Mouse (Mus musculus) neural tube, embryonic 12.5 days (tissue): Measurements from ENCODE around the gene Zfp646. TPM values are rescaled to one million over a fixed set of nuclear protein-coding genes. Genes with fewer than 3 reads are reported as not detected.

ENCODE experiments used
- ATAC-seq: fragments of 200-750 bp; cut with Nextera tagmentation; 2 replicates; pipeline ENCODE4 v1.8.0; 2017; ENCODE audit warnings: low read depth, mild to moderate bottlenecking, moderate TSS enrichment, moderate library complexity; ENCODE audit not compliant: low FRiP score
- H3K27ac ChIP-seq: fragments of 300-500 bp; sonication (generic); 2 replicates; pipeline ENCODE4 v1.5.1; 2016
- H3K27me3 ChIP-seq: fragments of 300-500 bp; sonication (generic); replicated peaks from 2 replicates; pipeline ENCODE4 v1.6.1; 2016; ENCODE audit warnings: mild to moderate bottlenecking
- H3K36me3 ChIP-seq: fragments of 300-500 bp; sonication (generic); 2 replicates; pipeline ENCODE4 v1.6.1; 2016; ENCODE audit warnings: mild to moderate bottlenecking
- H3K4me1 ChIP-seq: fragments of 300-500 bp; sonication (generic); 2 replicates; pipeline ENCODE4 v1.6.1; 2016
- H3K4me2 ChIP-seq: fragments of 300-500 bp; sonication (generic); replicated peaks from 2 replicates; pipeline ENCODE4 v1.6.1; 2016; ENCODE audit warnings: mild to moderate bottlenecking
- H3K4me3 ChIP-seq: fragments of 300-500 bp; sonication (generic); 2 replicates; pipeline ENCODE4 v1.5.1; 2016
- H3K9ac ChIP-seq: fragments of 300-500 bp; sonication (generic); 2 replicates; pipeline ENCODE4 v1.6.1; 2016; ENCODE audit warnings: mild to moderate bottlenecking
- H3K9me3 ChIP-seq: fragments of 300-500 bp; sonication (generic); 2 replicates; pipeline ENCODE4 v1.6.1; 2016; ENCODE audit warnings: mild to moderate bottlenecking
- WGBS: fragments of 180-500 bp; shearing (Covaris S2); methylation state at CpG from one replicate; pipeline ENCODE4 v1.1.7; 2016; 5-methylcytosine and 5-hydroxymethylcytosine counted together
- polyA plus RNA-seq: library from polyadenylated mRNA; unstranded; fragments of >200 nt; fragmentation: Nextera tagmentation; extraction: Ambion mirVana; gene quantifications from 2 replicates; pipeline ENCODE4 v1.2.1, GENCODE M21; 2016

Gene Zfp646
- polyA plus RNA-seq, 1 experiment from 2014 or later, result 19.5 TPM

DNA sequence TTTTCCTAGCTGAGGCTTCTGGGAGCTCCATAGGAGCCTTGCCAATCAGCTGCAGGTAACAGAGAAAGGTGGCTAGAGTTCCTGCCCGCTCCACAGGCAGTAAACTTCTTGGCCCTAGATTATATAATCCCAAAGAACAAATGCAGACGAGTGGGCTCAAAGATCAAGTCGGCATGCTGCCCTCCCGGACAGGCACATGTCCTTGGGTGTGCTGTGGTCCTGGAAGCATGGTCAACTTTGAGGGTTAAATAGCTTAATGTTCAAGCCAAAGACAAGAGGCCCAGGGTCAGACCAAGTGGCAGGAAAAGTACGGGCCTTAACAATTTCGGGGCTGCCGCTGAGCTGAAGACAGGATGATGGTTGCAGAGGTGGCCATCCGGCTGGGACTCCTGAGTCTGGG, 50.0 kb downstream of the Zfp646 start:
- Histone ChIP-seq H3K27ac (no peak overlapping the region), H3K4me3 (no peak overlapping the region), H3K36me3 (peaks cover 54% of the 10 kb centered on the region), H3K4me1 (no peaks in the 10 kb centered on the region), H3K9me3 (no peaks in the 10 kb centered on the region), H3K27me3 (peaks cover 28% of the 10 kb centered on the region), H3K9ac (no peak overlapping the region), H3K4me2 (no peak overlapping the region)
- 93% methylated on average over 8 of the region's 8 CpGs for WGBS
- ATAC-seq, result no peak

DNA sequence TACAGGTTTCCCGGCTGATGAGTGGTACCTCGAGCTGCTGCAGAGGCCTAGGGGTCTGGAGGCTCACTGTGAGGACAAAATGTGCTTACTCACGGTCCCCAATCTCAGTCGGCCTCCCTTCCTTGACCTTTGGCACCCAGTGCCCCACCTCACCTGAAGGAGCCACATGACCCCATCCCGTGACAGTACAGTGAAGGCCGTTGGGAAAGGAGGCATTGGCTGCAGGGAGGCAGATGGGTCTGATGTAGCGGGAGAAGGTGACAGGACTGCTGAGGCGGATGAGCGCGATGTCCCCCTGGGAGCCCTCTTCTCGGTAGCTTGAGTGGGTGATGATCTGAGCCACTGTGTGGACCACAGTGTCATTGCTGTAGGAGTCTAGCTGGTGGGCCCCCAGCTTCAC, 50.8 kb downstream of the Zfp646 start:
- Histone ChIP-seq H3K4me1 (no peaks in the 10 kb centered on the region), H3K27me3 (peaks cover 33% of the 10 kb centered on the region), H3K36me3 (peaks cover 49% of the 10 kb centered on the region), H3K4me2 (no peak overlapping the region), H3K4me3 (no peak overlapping the region), H3K9me3 (no peaks in the 10 kb centered on the region), H3K27ac (no peak overlapping the region), H3K9ac (no peak overlapping the region)
- no peak for ATAC-seq
- 91% methylated on average over 11 of the region's 11 CpGs for WGBS

DNA sequence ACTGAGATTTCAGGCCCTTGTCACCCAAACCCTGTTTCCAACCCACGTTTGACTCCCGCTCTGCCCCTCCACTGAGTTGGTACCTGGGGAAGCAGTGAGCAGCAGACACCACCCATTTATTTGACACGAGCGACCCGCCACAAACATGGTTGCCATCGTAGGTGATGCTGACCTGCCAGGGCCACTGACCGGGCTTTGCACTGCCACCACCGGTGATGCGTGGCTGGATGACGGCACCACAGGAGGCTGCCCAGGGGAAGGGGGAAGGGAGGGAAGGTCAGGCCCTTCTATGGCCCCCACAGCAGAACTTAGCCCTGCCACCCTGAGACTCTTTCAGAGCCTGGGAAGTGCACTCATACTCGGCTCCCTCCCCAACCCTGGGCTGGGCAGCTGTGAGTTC, 51.7 kb downstream of the Zfp646 start:
- no peaks in the 10 kb centered on the region for H3K4me1 ChIP-seq
- peaks cover 40% of the 10 kb centered on the region for H3K36me3 ChIP-seq
- no peak for ATAC-seq
- H3K27ac ChIP-seq, result no peak overlapping the region
- no peak overlapping the region for H3K9ac ChIP-seq
- H3K9me3 ChIP-seq, result no peaks in the 10 kb centered on the region
- no peak overlapping the region for H3K4me2 ChIP-seq
- no peak overlapping the region for H3K4me3 ChIP-seq
- H3K27me3 ChIP-seq, result peaks cover 33% of the 10 kb centered on the region
- 86% methylated on average over 11 of the region's 11 CpGs for WGBS

DNA sequence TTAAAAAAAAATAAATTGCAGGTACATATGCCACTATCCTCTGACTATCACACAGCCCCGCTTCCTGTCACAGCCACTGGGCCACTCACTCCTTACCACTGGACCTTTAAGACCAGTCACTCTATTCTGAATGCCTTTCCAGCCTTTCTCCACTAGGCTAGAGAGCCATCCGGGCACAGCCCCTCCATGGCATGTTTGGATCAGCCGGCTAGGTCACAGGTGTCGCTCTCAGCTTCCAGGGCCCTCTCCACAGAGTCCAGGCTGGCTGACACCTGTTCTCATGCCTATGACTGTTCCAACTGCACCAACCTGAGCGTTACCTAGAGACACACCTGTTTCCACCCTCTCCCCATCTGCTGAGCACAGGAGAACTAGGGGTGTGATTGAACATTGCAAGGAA, 52.6 kb downstream of the Zfp646 start:
- H3K4me2 ChIP-seq, result no peak overlapping the region
- no peak overlapping the region for H3K9ac ChIP-seq
- H3K4me1 ChIP-seq, result no peaks in the 10 kb centered on the region
- H3K9me3 ChIP-seq, result no peaks in the 10 kb centered on the region
- no peak overlapping the region for H3K27ac ChIP-seq
- 53% methylated on average over 5 of the region's 5 CpGs for WGBS
- H3K4me3 ChIP-seq, result no peak overlapping the region
- H3K36me3 ChIP-seq, result peaks cover 34% of the 10 kb centered on the region
- H3K27me3 ChIP-seq, result peaks cover 33% of the 10 kb centered on the region
- ATAC-seq, result no peak

DNA sequence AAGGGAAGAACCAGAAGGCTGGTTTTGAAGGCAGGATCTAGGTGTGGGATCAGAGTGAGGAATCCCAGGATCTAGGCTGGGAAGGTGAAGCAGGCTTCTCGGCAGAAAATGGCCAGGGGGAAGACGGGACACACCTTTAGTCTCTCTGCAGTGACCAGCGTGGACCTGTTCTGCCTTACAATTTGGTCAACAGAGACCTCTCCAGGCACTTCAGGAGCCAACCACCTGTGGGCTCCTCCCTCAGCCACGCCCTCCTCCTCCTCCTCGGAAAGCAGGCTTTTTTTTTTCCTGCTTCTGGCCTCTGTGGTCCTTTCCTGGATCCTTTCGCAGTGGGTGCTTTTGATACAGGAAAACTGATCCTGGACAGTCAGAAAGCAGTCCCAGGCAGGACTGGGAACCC, 53.9 kb downstream of the Zfp646 start, which contains the start of gene Prss8:
TSS of gene Prss8 (minus strand) at position 182 of the 400 bp plus-strand sequence.
- ATAC-seq, result no peak
- peaks cover 7% of the 10 kb centered on the region; the same call in 1 of the 2 replicates for H3K4me1 ChIP-seq
- H3K27me3 ChIP-seq, result peaks cover 33% of the 10 kb centered on the region
- H3K4me2 ChIP-seq, result peak within 1 kb of the TSS; percentile 36
- H3K9ac ChIP-seq, result no peak within 1 kb of the TSS
- no peaks in the 10 kb centered on the region for H3K9me3 ChIP-seq
- H3K36me3 ChIP-seq, result peaks cover 20% of the 10 kb centered on the region
- 8% methylated on average over 6 of the region's 6 CpGs for WGBS
- no peak within 1 kb of the TSS for H3K27ac ChIP-seq
- H3K4me3 ChIP-seq, result no peak within 1 kb of the TSS

DNA sequence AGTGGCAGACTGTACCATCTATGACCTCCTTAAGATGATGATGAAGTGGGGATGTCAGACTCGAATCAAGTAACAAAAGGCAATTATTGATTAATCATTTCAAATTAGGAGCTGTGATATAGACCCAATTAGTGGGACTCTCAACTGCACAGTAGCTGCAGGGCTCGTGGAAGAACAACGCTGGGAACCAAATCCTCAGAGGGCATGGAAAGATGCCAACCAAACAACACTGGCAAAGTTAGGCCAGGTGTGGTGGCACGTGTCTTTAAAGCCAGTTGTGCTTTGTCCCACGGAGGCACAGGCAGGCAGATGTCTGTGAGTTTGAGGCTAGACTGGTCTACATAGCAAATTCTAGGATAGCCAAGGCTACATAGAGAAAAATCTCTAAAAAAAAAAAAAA, 54.6 kb downstream of the Zfp646 start:
- H3K4me3 ChIP-seq, result no peak overlapping the region
- H3K36me3 ChIP-seq, result peaks cover 13% of the 10 kb centered on the region
- 78% methylated on average over 5 of the region's 5 CpGs for whole genome bisulfite sequencing
- H3K9ac ChIP-seq, result no peak overlapping the region
- no peaks in the 10 kb centered on the region for H3K9me3 ChIP-seq
- no peak overlapping the region for H3K27ac ChIP-seq
- H3K4me1 ChIP-seq, result peaks cover 8% of the 10 kb centered on the region; the same call in 1 of the 2 replicates
- no peak overlapping the region for H3K4me2 ChIP-seq
- peaks cover 33% of the 10 kb centered on the region for H3K27me3 ChIP-seq
- ATAC-seq, result no peak

DNA sequence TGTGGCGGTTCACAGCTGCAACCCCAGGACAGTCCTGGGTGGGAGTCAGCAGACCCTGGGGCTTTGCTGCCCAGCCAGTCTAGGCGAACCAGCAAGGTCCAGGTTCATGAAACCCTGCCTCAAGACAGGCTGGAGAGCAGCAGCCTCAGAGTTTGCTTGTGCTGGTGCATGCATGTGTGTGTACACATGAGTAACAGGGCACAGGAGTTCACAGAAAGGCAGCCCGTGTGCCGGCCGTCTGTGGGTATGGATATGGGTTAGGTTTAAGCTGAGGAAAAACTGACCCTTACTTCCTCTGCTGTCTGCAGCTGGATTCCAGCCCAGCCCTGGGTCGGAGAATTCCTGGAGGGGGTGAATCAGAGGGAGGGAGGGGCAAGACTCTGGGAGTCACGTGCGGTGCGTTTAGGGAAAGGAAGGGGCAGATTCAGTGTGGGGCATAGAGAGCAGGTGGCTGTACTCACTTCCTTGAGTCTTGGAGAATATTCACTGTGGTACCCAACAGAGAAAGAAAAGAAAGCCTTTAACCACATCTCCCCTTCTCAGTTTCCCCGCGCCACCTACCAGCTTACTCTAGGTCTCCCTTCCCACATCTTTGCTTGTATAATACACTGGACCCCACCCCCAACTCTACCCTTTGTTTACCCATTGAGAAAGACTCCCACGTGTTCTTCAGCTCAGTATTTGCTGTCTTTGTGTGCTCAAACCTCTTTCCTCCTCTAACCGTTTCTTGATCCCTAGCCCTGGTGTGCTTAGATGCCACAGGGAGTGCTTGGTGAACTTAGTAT, 55.5 kb downstream of the Zfp646 start:
- no peak overlapping the region for H3K9ac ChIP-seq
- H3K4me3 ChIP-seq, result no peak overlapping the region
- H3K4me2 ChIP-seq, result no peak overlapping the region

DNA sequence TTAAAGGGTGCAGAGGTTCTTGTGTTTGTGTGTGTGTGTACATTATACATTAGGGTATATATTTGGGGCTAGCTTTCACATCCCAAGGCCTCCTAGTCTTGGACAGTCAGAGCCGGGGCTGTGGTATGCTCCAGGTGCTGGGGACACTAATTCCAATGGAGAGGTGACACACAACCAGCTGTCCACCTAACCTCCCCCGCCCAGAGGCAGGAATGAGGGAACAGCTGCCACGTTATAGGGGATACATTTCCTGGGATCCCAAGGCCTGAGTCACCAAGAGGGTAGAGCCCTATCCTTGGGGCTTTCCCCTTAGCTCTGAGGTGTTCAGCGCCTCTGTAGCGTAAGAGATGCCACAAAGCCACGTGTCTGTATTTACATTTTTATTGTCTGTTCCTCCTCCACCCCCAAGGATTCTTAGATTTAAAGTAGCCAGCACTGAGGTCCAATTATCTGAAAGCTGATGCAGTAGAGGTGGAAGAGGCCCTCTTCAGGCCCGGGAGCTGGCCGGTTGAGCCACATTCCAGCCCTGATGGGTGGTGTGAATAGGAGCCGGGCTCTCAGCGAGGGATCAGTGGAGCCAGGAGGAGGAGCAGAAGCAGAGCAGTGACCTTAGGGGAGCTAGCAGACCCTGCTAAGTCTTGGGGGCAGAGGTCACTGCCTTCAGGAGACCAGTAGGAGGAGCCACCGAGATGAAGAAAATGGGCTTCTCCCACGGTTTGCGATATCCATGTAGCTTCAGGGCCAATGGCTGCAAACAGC, 56.4 kb downstream of the Zfp646 start:
- ATAC-seq, result no peak
- H3K4me2 ChIP-seq, result no peak overlapping the region
- H3K27ac ChIP-seq, result no peak overlapping the region
- H3K27me3 ChIP-seq, result peaks cover 33% of the 10 kb centered on the region
- 21% methylated on average over 13 of the region's 13 CpGs for WGBS
- no peak overlapping the region for H3K9ac ChIP-seq
- H3K36me3 ChIP-seq, result no peaks in the 10 kb centered on the region
- H3K4me3 ChIP-seq, result no peak overlapping the region
- H3K4me1 ChIP-seq, result peaks cover 17% of the 10 kb centered on the region
- no peaks in the 10 kb centered on the region for H3K9me3 ChIP-seq

More for the DNA sequence above, 55.5 kb downstream of the Zfp646 start:
- Histone ChIP-seq H3K9me3 (no peaks in the 10 kb centered on the region), H3K27ac (no peak overlapping the region), H3K4me1 (peaks cover 16% of the 10 kb centered on the region), H3K36me3 (peaks cover 8% of the 10 kb centered on the region; the same call in 1 of the 2 replicates), H3K27me3 (peaks cover 33% of the 10 kb centered on the region)
- WGBS, result 55% methylated on average over 13 of the region's 13 CpGs
- no peak for ATAC-seq

DNA sequence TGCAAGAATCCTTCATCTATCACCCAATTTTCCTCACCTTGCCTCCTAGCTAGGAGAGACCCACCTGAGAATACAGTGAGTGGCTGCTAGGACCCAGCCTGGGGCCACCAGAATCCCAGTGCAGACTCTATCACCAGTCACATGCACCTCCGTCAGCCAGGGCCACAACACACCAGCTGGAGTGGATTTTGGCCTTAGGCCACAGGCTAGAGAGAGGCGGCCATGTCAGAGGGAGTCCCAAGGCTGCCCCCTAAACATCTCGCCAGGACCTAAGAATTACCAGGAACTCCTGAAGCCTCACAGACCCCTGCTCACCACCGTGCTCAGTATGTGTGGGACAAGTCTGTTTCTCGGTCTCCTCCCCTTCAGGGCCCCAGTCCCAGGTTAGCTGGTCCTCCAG, 58.1 kb downstream of the Zfp646 start:
- no peak overlapping the region for H3K4me3 ChIP-seq
- no peaks in the 10 kb centered on the region for H3K9me3 ChIP-seq
- H3K36me3 ChIP-seq, result no peaks in the 10 kb centered on the region
- no peak overlapping the region for H3K27ac ChIP-seq
- WGBS, result 87% methylated on average over 5 of the region's 5 CpGs
- no peak overlapping the region for H3K4me2 ChIP-seq
- peaks cover 19% of the 10 kb centered on the region for H3K27me3 ChIP-seq
- H3K9ac ChIP-seq, result 0 out of 2 replicates have a peak overlapping the region, but pooled peaks have one; percentile 33
- ATAC-seq, result no peak
- H3K4me1 ChIP-seq, result peaks cover 17% of the 10 kb centered on the region

DNA sequence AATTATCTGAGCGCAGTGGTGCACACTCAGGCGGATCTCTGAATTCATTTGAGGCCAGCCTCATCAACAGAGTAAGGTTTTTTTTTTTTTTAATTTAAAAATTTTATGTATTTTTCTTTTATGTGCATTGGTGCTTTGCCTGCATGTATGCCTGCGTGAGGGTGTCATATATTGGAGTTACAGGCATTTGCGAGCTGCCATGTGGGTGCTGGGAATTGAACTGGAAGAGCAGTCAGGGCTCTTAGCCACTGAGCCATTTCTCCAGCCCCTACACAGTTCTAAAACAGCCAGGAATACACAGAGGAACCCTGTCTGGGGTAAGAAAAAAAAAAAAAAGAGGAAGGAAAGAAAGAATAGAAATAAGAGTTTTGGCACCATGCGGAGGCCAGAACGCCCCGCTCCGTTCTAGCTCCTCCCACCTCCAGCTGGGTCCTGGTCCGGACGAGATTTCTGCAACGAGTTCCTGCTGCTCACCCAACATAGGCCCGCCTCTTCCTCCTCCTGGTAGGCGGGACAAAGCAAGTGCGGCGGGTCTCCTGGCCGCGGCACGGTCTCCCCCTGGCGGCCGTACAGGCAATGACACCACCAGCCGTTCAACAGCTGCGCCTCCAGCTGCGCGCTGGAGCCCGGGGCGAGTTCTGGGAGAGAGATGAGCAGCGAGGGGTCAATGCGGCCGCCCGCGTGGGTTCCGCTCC, 59.2 kb downstream of the Zfp646 start:
- H3K36me3 ChIP-seq, result no peaks in the 10 kb centered on the region
- 6% methylated on average over 32 of the region's 32 CpGs for WGBS
- H3K4me1 ChIP-seq, result peaks cover 17% of the 10 kb centered on the region
- H3K27ac ChIP-seq, result peak overlapping the region; percentile 60; the same call in 1 of the 2 replicates
- H3K9me3 ChIP-seq, result no peaks in the 10 kb centered on the region
- peaks cover 8% of the 10 kb centered on the region; the same call in 1 of the 2 replicates for H3K27me3 ChIP-seq
- peak overlapping the region; percentile 93 for H3K4me2 ChIP-seq
- peak overlapping the region; percentile 76 for H3K9ac ChIP-seq
- peak overlapping the region; percentile 67 for H3K4me3 ChIP-seq
- ATAC-seq, result peak; percentile 95
